Mouse (Mus musculus) cerebellum, adult 2 months (tissue): Measurements from ENCODE around the gene Thap7. TPM values are rescaled to one million over a fixed set of nuclear protein-coding genes. Genes with fewer than 3 reads are reported as not detected.

Experiments
- DNase-seq, 2 experiments: peaks; one replicate each; pipeline ENCODE4 v3.0.0; 2021
- H3K27ac ChIP-seq: fragments of 200-500 bp; 2 replicates; pipeline ENCODE4 v1.5.1; 2012; ENCODE audit warnings: low read length, control low read depth, inconsistent platforms; ENCODE audit not compliant: insufficient read depth
- H3K27me3 ChIP-seq: fragments of 200-500 bp; 2 replicates; pipeline ENCODE4 v1.6.1; 2012; ENCODE audit warnings: inconsistent platforms, mild to moderate bottlenecking, low read length, moderate library complexity; ENCODE audit not compliant: control insufficient read depth, insufficient read depth
- H3K4me1 ChIP-seq: fragments of 200-500 bp; 2 replicates; pipeline ENCODE4 v1.6.1; 2011; ENCODE audit warnings: low read length; ENCODE audit not compliant: control insufficient read depth, insufficient read depth
- H3K4me3 ChIP-seq: fragments of 200-500 bp; replicated peaks from 2 replicates; pipeline ENCODE3; 2011; ENCODE audit warnings: mild to moderate bottlenecking, low read depth, low read length, control low read depth; ENCODE audit not compliant: insufficient read depth
- CTCF ChIP-seq: fragments of 200-500 bp; IDR thresholded peaks from 2 replicates; pipeline ENCODE4 v1.5.1; 2011; ENCODE audit warnings: low read depth, mild to moderate bottlenecking, control low read depth, low read length, moderate library complexity, borderline replicate concordance; ENCODE audit not compliant: insufficient read depth
- POLR2A ChIP-seq: fragments of 200-500 bp; IDR thresholded peaks from 2 replicates; pipeline ENCODE4 v1.6.1; 2011; ENCODE audit warnings: low read length, control low read depth, borderline replicate concordance; ENCODE audit not compliant: insufficient read depth
- WGBS: fragments of 180-500 bp; shearing (Covaris S2); methylation state at CpG from one replicate; pipeline ENCODE4 v1.1.7; 2018; 5-methylcytosine and 5-hydroxymethylcytosine counted together
- polyA plus RNA-seq: library from polyadenylated mRNA; depleted of rRNA; stranded (reverse); fragments of >200 nt; gene quantifications from 2 replicates; pipeline ENCODE4 v1.2.3, GENCODE M21; 2012; rRNA removed

Gene Thap7
- polyA plus RNA-seq: 74.3 TPM in 2 replicates

DNA sequence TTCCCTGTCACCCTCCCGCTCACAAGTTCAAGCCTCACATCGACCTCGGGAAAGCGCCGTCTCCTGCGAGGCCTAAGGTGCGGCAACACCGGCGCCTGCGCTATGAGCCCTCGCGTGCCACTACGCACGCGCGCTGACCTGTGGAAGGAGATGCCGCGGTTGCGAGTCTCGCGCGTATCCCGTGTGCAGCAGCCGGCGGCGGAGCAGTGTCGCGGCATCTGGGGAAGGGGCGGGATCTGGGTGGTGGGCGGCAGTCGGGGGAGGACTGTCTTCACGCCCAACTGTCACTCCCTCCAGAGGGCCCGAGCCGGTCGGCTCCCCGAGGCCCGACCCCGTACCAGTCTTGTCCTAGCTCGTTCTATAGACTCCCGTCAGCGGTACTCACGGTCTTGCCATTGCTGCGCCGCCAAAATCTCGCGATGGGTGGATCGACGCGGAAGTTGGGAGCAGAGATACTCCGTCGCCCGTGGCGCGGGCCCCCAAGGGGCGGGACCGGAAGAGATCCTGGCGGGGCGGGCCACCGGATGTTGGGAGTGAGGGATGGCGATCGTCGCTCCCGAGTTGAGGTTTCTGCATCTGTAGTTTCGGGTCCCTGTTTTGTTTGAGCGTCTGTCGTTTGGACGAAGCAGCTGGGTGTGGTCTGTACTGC, at the start of gene Thap7:
Thap7 (minus strand) TSS at position 497 of the 649 bp plus-strand sequence.
- WGBS: under 1% methylated on average over 67 of the region's 67 CpGs
- peak within 1 kb of the TSS; percentile 61 for H3K27ac ChIP-seq
- TF ChIP-seq POLR2A (peak; percentile 85), CTCF (no peak)
- H3K27me3 ChIP-seq: no peaks in the 10 kb centered on the region
- H3K4me3 ChIP-seq: peak within 1 kb of the TSS; percentile 85
- peak; percentile 96 for DNase-seq
- H3K4me1 ChIP-seq: no peaks in the 10 kb centered on the region; the same call in 1 of the 2 replicates

DNA sequence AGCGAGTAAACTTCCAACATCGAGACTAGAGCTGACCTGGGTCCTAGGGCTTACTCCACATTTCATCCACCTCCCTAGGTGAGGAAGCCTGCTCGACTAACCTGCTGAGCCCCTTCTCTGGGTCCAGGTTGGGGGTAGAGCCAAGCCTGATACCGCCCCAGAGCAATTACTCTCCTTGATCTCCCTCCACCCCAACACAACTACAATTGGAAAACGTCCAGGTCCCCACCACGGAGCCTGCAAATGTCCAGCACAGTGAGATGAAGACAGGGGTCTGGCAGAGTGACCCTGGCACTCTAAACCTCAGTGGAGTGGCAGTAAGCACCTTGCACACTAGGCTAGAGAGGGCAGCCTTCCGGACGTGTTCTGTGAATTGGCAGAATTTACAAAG, 45.9 kb upstream of the Thap7 start:
- Histone ChIP-seq H3K4me1 (peaks cover 12% of the 10 kb centered on the region; the same call in 1 of the 2 replicates), H3K4me3 (peak overlapping the region; percentile 80), H3K27ac (peak overlapping the region; percentile 75; the same call in 1 of the 2 replicates), H3K27me3 (no peaks in the 10 kb centered on the region)
- TF ChIP-seq POLR2A (no peak), CTCF (no peak)
- WGBS: 6% methylated on average over 8 of the region's 8 CpGs
- DNase-seq: no peak

DNA sequence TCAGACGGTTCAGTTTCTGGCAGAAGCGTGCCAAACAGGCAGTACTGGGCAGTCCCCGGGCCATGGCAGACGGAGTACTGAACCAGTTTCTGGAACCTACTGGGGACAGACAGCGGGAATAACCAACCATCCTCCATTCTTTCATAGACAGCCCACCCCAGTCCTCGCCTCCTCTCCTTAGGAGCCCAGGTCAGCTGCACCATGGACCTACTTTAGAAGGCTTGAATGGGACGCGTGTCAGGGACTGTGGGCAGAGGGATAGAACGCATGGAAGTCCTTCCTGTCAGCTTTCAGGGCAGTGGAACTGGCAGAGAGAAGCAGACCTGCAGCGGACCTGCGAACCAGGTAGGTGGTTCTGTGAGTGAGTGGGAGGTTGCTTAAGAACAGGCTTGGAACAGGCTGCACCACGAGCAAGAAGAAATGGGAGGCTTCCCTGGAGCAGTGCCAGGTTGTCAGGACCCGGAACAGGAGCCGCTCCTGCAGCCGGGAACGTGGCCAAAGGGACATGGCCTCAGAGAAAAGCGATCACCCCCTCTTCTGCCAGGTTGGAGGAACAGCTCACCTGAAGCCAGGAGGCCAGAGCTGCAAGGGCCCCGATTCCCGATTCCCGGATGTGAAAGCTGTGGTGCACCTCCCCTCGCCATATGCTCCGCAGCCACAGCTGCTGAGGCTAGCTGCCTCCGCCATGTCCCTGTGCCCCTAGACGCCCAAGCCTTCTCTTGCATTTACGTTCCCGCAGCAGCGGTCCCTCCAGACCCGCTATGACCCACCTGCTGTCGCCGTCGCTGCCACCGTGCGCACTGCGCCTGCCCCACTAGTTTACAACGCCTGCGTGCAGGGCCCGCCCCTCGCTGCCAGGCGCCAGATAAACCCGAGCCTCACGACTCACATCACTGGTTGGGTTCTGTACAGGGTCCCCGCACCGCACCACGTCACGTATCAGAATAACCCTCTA, 45.2 kb upstream of the Thap7 start:
- TF ChIP-seq CTCF (no peak), POLR2A (peak; percentile 86)
- peak; percentile 81 to 83 for DNase-seq
- peak overlapping the region; percentile 80 for H3K4me3 ChIP-seq
- WGBS: 4% methylated on average over 45 of the region's 45 CpGs
- H3K27ac ChIP-seq: peak overlapping the region; percentile 75
- H3K4me1 ChIP-seq: peaks cover 12% of the 10 kb centered on the region; the same call in 1 of the 2 replicates
- no peaks in the 10 kb centered on the region for H3K27me3 ChIP-seq

DNA sequence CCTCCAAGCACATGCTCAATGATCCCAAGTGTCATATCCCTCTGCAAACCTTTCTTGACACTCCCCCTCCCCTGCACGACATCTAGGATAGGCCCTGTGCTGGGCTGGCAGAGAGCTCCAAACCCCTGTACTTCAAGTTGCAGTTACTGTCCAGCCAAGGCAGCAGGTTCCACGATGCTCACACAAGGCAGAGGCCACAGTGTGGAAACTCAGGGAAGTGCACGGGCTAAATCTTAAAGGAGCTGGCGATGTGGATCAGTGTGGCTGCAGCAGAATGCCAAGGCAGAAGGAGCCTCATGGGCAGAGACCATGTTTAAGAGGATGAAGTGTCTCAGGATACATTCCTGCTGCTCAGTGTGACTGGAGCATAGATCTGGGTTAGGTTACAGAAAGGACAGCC, 35.2 kb upstream of the Thap7 start:
- Histone ChIP-seq H3K27me3 (no peaks in the 10 kb centered on the region), H3K4me3 (no peak overlapping the region), H3K4me1 (no peaks in the 10 kb centered on the region; the same call in 1 of the 2 replicates), H3K27ac (no peak overlapping the region)
- DNase-seq: no peak
- no peak for TF ChIP-seq POLR2A
- TF ChIP-seq CTCF: no peak
- WGBS: 11% methylated on average over 4 of the region's 4 CpGs

DNA sequence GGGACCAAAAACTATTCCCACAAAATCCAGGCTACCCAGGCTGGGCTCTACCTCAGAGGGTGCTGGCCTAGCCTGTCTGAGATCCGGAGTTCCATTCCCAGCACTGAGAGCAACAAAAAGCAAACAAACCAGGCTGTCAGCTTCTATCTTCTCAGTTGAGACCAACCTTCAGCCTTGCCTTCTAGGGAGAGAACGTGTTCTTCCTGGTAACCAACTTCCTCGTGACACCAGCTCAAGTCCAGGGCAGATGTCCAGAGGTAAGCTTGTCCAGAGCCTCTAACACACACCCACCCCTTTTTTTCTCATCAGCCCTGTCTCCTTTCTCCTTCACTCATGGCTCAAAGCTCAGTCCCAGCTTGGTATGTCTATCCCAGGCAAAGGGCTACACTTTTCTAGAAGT, 33.8 kb upstream of the Thap7 start:
- no peak for DNase-seq
- Histone ChIP-seq H3K27me3 (no peaks in the 10 kb centered on the region), H3K4me3 (no peak overlapping the region), H3K4me1 (no peaks in the 10 kb centered on the region; the same call in 1 of the 2 replicates), H3K27ac (no peak overlapping the region)
- TF ChIP-seq POLR2A: no peak
- TF ChIP-seq CTCF: no peak
- 80% methylated on average over 3 of the region's 3 CpGs for WGBS

DNA sequence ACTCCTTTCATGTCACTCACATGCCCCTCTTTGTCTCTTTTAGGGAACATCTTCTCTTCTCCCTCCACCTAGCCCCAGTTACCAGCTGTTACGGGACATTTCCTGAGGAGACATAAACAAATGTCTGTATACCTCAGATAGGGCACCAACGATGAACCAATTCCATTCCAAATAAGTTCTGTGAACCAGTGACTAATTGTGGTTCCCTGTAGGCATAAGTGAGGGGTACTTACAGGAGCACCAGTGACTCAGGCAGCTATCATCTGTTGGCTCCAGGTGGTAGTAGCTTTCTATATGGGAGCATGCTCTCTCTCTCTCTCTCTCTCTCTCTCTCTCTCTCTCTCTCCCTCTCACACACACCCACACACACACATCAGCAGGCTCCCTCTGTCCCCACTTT, 33.3 kb upstream of the Thap7 start:
- WGBS: 62% methylated on average over 2 of the region's 2 CpGs
- no peaks in the 10 kb centered on the region; the same call in 1 of the 2 replicates for H3K4me1 ChIP-seq
- no peaks in the 10 kb centered on the region for H3K27me3 ChIP-seq
- no peak overlapping the region for H3K4me3 ChIP-seq
- H3K27ac ChIP-seq: no peak overlapping the region
- no peak for DNase-seq
- TF ChIP-seq CTCF (no peak), POLR2A (no peak)

DNA sequence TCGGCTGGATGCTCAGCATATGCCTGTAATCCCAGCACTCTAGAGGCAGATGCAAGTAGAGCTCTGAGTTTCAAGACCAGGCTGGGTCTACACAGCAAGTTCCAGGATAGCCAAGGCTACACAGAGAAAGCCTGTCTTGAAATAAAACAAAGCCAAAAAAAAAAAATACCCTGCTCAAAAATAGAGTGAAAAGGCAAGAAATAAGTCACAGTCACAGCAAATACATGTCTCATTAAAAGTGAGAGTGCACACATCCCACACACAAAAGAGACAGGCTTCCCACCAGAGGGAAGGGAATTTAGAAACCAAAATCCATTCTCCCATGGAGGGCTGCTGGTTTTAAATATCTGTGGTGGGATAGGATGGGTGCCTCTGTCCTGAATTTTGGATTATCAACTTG, 32.6 kb upstream of the Thap7 start:
- 4% methylated on average over 1 of the region's 1 CpGs for WGBS
- H3K4me3 ChIP-seq: no peak overlapping the region
- no peak for DNase-seq
- no peaks in the 10 kb centered on the region for H3K27me3 ChIP-seq
- H3K27ac ChIP-seq: no peak overlapping the region
- no peaks in the 10 kb centered on the region; the same call in 1 of the 2 replicates for H3K4me1 ChIP-seq
- TF ChIP-seq POLR2A: no peak

DNA sequence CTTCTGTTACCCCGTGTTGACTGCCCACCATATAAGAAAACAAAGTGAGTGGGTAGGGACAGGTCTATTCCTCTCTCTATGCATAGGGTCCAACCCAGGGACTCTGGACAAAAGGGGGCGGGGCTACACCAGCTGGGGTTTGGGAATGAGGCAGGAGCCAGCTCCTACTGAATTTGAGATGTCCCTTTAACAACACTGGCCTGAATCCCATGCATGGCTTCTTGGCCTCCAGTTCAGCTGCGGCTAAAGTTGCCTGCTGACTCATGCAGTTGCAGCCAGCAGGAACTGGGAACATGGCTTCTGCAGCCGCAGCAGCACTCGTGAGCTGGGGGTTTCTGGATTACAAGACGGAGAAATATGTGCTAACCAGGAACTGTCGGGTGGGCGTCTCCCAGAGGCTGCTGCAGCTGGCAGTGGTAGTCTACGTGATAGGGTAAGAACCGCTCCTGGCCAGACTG, 30.8 kb upstream of the Thap7 start, which contains the start of gene P2rx6:
P2rx6 (plus strand) TSS at position 135 of the 458 bp plus-strand sequence.
- Histone ChIP-seq H3K4me1 (no peaks in the 10 kb centered on the region; the same call in 1 of the 2 replicates), H3K27me3 (no peaks in the 10 kb centered on the region), H3K4me3 (no peak within 1 kb of the TSS), H3K27ac (no peak within 1 kb of the TSS)
- WGBS: 7% methylated on average over 10 of the region's 10 CpGs
- no peak for TF ChIP-seq POLR2A
- TF ChIP-seq CTCF: no peak
- DNase-seq: no peak
